Mouse (Mus musculus) left cerebral cortex, adult 18-20 months (tissue): ENCODE results near the gene Dennd1c. TPM values are rescaled to one million over a fixed set of nuclear protein-coding genes. Genes with fewer than 3 reads are reported as not detected.

Source experiments
- DNase-seq, 2 experiments: peaks; one replicate each; pipeline ENCODE4 v3.0.0; 2021 to 2022; ENCODE audit warnings: low spot score in 2 of 2, mixed read lengths in 1 of 2
- long read RNA-seq, 2 experiments: library from polyadenylated mRNA; stranded (forward); transcript quantifications; one replicate each; pipeline ENCODE4 v2.0.0; 2021
- total RNA-seq, 2 experiments: library from RNA; stranded (reverse); gene quantifications; 2 replicates each; pipeline ENCODE4 v1.2.3; 2021

The Dennd1c gene
- 1 to 10 TPM; 1.2 to 1.8 TPM for total RNA-seq
- long read RNA-seq, experiment 1 = 0 reads
- long read RNA-seq, experiment 2, partial matches to known transcripts = 0 of 1 reads
- long read RNA-seq, experiment 2, other reads (novel, unspliced or antisense) = 1 of 1 reads

GRCm38 (mm10) chr17:57078336-57078735 is at the start of gene Dennd1c:
Dennd1c (minus strand) TSS chr17:57078514.
- no peak for DNase-seq

- DNase-seq = no peak
Measured at GRCm38 (mm10) chr17:57125853-57126622, 47.7 kb upstream of the Dennd1c start.

DNA sequence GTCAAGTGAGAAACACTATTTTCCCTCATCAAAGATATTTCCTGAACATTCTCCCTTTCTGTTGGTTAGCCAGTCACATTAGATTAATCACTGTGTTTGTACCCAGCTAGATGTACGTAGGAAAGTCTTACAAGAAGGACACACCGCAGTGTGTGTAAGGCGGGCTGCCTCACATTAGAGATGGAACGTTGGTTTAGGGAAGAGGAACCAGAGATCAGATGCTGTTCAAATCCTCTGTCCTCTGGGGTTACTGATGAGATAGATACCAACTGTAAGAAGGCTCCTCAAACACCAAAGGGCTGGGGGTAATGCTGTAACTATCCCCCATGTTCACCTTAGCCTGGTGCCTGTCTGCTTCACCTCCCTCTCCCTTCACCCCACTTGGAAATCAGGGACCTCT is 46.5 kb upstream of the Dennd1c start:
- no peak for DNase-seq

- no peak for DNase-seq
Measured at GRCm38 (mm10) chr17:57123192-57124118, 45.1 kb upstream of the Dennd1c start.

- DNase-seq = no peak
Measured at GRCm38 (mm10) chr17:57121856-57122255, 43.5 kb upstream of the Dennd1c start.

DNA sequence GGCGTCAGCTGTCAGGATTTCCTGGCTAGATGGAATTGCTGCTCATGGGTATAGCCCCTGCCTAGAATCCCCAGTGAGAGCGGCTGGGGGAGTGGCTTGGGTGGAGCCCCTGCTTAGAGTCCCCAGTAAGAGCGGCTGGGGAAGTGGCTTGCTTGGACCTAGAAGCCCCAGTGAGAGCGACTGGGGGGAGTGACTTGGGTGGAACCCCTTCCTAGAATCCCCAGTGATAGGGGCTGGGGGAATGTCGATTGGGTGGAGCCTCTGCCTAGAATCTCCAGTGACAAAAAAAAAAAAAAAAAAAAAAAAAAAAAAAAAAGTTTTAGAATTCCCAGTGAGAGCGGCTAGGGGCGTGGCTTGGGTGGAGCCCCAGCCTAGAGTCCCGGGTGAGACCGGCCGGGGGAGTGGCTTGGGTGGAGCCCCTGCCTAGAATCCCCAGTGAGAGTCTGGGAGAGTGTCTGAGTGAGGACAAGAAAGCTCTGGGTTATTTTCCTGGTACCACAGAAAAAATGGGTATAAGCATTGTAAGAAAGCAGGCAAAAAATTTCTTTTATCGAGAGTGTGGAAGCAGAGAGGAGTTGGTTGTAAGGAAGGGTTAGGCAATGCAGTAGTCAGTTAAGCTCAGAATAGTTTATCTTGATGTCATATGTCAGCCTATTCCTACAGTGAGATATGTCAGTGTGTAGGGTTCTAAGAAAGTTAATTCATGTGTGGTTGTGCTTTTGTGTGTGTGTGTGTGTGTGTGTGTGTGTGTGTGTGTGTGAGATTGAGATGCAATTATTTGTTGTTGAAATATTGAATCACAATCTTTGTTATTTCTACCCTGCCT is 40.4 kb upstream of the Dennd1c start:
- DNase-seq = no peak

GRCm38 (mm10) chr17:57116801-57117200 is 38.5 kb upstream of the Dennd1c start:
- DNase-seq = no peak

DNA sequence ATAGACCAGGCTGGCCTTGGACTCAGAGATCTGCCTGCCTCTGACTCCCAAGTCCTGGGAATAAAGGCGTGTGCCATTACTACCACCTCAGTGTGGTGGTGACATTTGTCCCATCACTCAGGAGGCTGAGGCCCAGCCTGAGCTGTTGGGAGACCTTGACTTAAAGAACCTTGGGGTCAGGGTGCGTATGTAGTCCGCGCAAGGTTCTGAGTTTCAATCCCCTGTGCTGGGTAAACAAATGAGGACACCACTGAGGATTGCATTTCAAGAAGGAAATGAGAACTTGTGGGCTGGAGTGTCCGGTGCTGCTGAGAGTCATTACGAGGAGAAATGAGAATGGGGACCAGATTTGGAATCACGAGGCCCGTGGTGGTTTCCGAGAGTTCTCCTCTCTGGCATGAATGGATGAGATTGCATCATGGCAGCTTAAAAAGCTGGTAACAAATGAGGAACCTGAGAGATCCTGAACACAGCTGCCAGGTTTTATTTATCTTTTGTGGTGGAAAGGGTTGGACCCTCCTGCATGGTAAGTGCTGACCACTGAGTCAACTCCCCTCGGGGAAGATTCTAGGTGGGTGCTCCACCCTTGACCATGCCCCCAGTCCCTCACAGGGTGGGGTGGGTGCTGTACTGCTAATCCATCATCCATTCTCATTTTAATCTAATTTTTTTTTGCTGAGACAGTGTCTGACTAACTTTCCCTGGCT is 34.6 kb upstream of the Dennd1c start:
- DNase-seq = no peak

DNA sequence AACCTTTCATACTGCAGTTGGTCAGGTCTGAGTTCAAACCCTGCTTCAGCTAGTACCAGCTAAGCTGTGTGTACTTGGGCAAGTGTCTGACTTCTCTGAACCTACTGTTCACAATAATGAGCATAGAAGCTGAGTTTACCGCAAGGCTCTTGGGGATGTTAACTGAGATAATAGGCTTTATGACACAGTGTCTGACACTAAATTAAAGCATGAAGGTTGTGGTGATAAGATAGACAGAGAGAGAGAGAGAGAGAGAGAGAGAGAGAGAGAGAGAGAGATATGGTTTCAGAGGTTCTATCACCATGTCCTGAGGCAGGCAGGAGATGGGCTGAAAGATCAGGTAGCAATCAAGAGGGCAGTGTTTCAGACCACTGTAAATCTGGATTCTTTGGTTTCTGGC is 31.7 kb upstream of the Dennd1c start:
- DNase-seq = no peak

DNA sequence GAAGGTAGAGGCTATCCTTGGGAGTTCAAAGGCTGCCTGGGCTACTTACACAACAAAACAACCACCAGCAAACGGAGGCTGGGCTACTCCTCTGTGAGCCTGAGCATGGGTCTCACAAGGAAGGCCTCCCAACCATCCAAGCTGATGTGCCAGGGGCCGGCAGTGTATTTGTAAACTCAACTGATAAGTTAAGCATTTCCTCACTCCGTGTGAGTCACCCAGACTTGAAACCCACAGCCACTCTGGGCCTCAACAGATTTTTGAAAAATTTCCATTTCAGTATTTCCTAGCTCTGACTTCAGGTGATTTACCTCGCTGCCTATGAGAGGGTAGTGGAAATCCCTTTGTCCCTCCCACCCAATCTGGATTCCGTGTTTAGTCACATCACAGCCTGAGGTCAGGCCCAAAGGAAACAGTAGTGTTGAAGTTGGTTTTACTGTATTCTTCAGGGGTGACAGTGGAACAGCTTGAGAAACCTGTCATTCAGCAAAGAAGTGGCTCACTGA is 30.4 kb upstream of the Dennd1c start:
- DNase-seq = no peak

DNA sequence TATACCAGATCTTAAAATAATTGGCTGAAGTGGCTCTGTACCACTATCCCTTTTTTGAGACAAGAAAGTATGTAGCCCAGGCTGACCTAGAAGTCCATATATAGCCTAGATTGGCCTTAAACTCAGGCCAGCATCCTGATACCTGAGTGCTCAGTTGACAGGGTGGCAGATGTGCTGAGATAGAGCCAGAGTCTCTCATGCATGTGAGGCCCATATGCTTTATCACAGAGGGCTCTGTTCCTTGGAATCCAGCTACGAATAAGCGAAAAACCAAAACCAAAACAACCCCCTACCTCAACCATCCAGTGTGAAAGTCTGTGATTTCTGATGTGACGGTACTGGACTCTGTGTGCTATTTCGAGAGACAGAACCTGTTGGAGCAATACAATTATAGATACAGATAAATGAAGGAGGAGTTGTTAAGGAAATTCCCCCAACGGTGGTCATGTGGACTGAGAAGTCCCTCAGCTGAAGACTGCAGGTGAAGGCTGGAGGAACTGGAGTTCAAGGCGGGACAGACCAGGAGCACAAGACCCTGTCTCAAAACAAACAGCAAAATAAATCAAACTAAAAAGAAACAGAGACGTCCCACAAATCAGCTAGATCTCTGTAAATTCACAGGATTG is 29.8 kb upstream of the Dennd1c start:
- DNase-seq = no peak

DNA sequence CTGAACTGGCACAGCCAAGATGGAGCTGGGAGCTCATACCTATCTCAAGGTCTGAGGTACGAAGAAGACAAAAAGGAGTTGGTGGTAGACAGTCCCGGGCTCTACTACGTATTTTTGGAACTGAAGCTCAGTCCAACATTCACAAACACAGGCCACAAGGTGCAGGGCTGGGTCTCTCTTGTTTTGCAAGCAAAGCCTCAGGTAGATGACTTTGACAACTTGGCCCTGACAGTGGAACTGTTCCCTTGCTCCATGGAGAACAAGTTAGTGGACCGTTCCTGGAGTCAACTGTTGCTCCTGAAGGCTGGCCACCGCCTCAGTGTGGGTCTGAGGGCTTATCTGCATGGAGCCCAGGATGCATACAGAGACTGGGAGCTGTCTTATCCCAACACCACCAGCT is 28.8 kb upstream of the Dennd1c start:
- no peak for DNase-seq

- no peak for DNase-seq
Measured at GRCm38 (mm10) chr17:57106035-57106368, 27.7 kb upstream of the Dennd1c start.

GRCm38 (mm10) chr17:57105181-57106034 is 27.1 kb upstream of the Dennd1c start, which contains the start of gene Tnfsf9:
Tnfsf9 (plus strand) TSS chr17:57105325.
- DNase-seq = peak; percentile 9 to 29

GRCm38 (mm10) chr17:57104496-57104895 is 26.2 kb upstream of the Dennd1c start:
- no peak for DNase-seq

DNA sequence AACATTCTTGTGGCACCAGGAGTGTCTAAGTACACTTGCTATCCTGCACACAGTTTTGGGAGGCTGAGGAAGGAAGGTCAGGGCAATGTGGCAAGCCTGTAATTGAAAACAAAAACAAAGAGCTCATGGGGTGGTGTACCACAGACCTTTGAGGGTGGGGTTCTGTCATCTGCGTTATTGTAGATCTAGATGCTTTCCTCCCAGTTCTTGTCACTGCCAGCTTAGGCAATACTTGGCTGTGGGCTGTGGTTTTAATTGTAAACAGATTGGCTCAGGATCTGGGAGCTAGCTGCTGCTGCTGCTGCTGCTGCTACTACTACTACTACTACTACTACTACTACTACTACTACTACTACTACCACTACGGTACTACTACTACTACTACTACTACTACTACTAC is 24.0 kb upstream of the Dennd1c start:
- no peak for DNase-seq

DNA sequence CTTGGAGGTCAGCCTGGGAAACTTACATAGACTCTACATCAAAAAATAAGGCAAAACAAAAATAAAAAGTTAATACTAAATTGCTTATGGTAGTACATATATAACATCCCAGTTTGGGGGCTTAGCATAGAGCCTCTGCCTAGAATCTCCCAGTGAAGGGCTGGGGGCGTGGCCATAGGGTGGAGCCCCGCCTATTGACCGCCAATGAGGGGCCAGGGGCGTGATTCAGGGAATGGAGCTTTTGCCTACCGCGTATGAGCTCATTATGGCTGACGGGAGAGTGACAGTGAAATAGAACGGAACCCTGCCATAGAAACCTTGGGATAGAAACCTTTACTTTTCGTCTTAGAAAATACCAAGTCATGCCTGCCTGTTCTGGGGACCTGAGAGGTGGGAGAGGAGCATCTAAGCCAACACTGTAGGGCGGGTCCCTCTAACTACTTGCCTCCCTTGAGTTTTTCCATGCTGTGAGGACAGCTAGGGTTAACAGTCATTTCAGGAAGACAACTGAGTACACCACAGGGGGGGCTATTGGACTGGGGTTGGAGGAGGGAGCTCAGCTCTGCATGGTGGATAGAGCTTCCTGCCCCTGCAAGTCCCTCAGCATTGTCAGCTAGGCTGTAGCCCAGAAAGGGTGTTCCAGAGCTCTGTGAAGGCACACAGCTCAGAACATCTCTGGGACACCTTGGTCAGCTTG is 21.5 kb upstream of the Dennd1c start:
- no peak for DNase-seq

- no peak for DNase-seq
Measured at GRCm38 (mm10) chr17:57098321-57098720, 20.0 kb upstream of the Dennd1c start.
